26 mouse cellular contexts compared by ENCODE assay signal in genomic region chr2:77303716-77304115, GRCm38 (mm10). TPM values are rescaled to one million over a fixed set of nuclear protein-coding genes. Genes with fewer than 3 reads are reported as not detected.
DNase-seq lines count a peak whose midpoint lies in the region; ATAC-seq and TF ChIP-seq lines count a peak whose summit lies in the region.
"Had no signal": no experiment of that assay in that cellular context is flagged by ENCODE, and none has a peak within 500 bp of the region (broad histone marks: within the 10 kb centered on the region; RNA-seq: fewer than 3 reads in every experiment).

No protein-coding gene starts in this region.

- no peaks in the 10 kb centered on the region for H3K36me3 ChIP-seq in kidney, postnatal 0 days (ENCODE audit: insufficient read depth, low read length)
- H3K36me3 ChIP-seq in embryonic facial prominence, embryonic 10.5 days (replicated peaks): no peaks in the 10 kb centered on the region
- H3K36me3 ChIP-seq: embryonic facial prominence, embryonic 13.5 days; embryonic facial prominence, embryonic 15.5 days; forebrain, embryonic 10.5 days; forebrain, embryonic 15.5 days; G1E had no signal

- WGBS in kidney, postnatal 0 days: 70% methylated on average over 3 of the region's 3 CpGs
- WGBS in embryonic facial prominence, embryonic 10.5 days: 72% methylated on average over 3 of the region's 3 CpGs

- H3K27me3 ChIP-seq in kidney, postnatal 0 days (ENCODE audit: insufficient read depth, low read length): no peaks in the 10 kb centered on the region
- H3K27me3 ChIP-seq in embryonic facial prominence, embryonic 10.5 days (replicated peaks; ENCODE audit: low read depth, poor library complexity, severe bottlenecking): no peaks in the 10 kb centered on the region
- H3K27me3 ChIP-seq: embryonic facial prominence, embryonic 13.5 days; embryonic facial prominence, embryonic 15.5 days; forebrain, embryonic 13.5 days; forebrain, embryonic 15.5 days; Patski had no signal

- no peak overlapping the region for H3K9ac ChIP-seq in kidney, postnatal 0 days (ENCODE audit: low read depth, low read length)
- H3K9ac ChIP-seq: embryonic facial prominence, embryonic 13.5 days; embryonic facial prominence, embryonic 15.5 days; forebrain, embryonic 13.5 days; forebrain, embryonic 15.5 days; forebrain, postnatal 0 days had no signal

- H3K4me2 ChIP-seq in kidney, postnatal 0 days (ENCODE audit: low read length): no peak overlapping the region
- H3K4me2 ChIP-seq: embryonic facial prominence, embryonic 13.5 days; embryonic facial prominence, embryonic 15.5 days; forebrain, embryonic 13.5 days; forebrain, embryonic 15.5 days had no signal

- 0 out of 2 replicates have a peak overlapping the region, but pooled peaks have one; percentile 60 for H3K27ac ChIP-seq in kidney, postnatal 0 days
- 0 out of 2 replicates have a peak overlapping the region, but pooled peaks have one; percentile 30 for H3K27ac ChIP-seq in embryonic facial prominence, embryonic 10.5 days (replicated peaks)
- H3K27ac ChIP-seq: embryonic facial prominence, embryonic 13.5 days; embryonic facial prominence, embryonic 15.5 days; forebrain, embryonic 10.5 days; forebrain, embryonic 13.5 days; forebrain, embryonic 15.5 days had no signal

- no peak for TF ChIP-seq CTCF in kidney, postnatal 0 days (IDR thresholded peaks at IDR 0.05; ENCODE audit: low read depth)

- no peak overlapping the region for H3K4me3 ChIP-seq in kidney, postnatal 0 days (replicated peaks; ENCODE audit: low read depth, low read length)
- no peak overlapping the region for H3K4me3 ChIP-seq in embryonic facial prominence, embryonic 10.5 days
- H3K4me3 ChIP-seq: embryonic facial prominence, embryonic 13.5 days; embryonic facial prominence, embryonic 15.5 days; erythroblast, embryonic 14.5 days; forebrain, embryonic 10.5 days; forebrain, embryonic 13.5 days; forebrain, embryonic 15.5 days had no signal

- no peak for ATAC-seq in kidney, postnatal 0 days (replicated peaks; ENCODE audit: low FRiP score, low read depth)
- ATAC-seq: activated CD4-positive, CD25-positive, alpha-beta regulatory T cell, adult 4 months; forebrain, embryonic 13.5 days; forebrain, embryonic 15.5 days; forebrain, postnatal 0 days; Patski had no signal

- no peak for DNase-seq in kidney, postnatal 0 days (ENCODE audit: low spot score)
- DNase-seq in kidney, adult 11 months: no peak
- DNase-seq in ES-CJ7 (ENCODE audit: low read depth, low spot score): peak; percentile 42
- peak; percentile 69 for DNase-seq in R1 (ENCODE audit: low read depth, low spot score)
- DNase-seq in embryonic facial prominence, embryonic 10.5 days (ENCODE audit: low spot score): no peak
- no peak for DNase-seq in heart, adult 8-10 months (ENCODE audit: low spot score)
- no peak for DNase-seq in ovary, postnatal 10 days (ENCODE audit: low spot score)
- DNase-seq in left cerebral cortex, postnatal 36 days (ENCODE audit: low spot score in 2 of 2): no peak
- DNase-seq: adrenal gland, adult 8-10 months; adrenal gland, postnatal 14 days; adrenal gland, postnatal 36 days; cerebellum, adult 11-12 months; cerebellum, adult 2 months; cerebellum, adult 9-10 months; cerebellum, postnatal 10 days; cerebellum, postnatal 25 days; forebrain, postnatal 0 days had no signal

- intact Hi-C loops in left cerebral cortex, postnatal 36 days (cut with DNase I): no loop called here

- no peaks in the 10 kb centered on the region for H3K4me1 ChIP-seq in kidney, postnatal 0 days (replicated peaks; ENCODE audit: insufficient read depth, low read length)
- H3K4me1 ChIP-seq in embryonic facial prominence, embryonic 10.5 days: no peaks in the 10 kb centered on the region
- H3K4me1 ChIP-seq: embryonic facial prominence, embryonic 13.5 days; embryonic facial prominence, embryonic 15.5 days; forebrain, embryonic 10.5 days; forebrain, embryonic 13.5 days; forebrain, embryonic 15.5 days had no signal

- no peaks in the 10 kb centered on the region for H3K9me3 ChIP-seq in kidney, postnatal 0 days (replicated peaks; ENCODE audit: low read length)
- no peaks in the 10 kb centered on the region for H3K9me3 ChIP-seq in embryonic facial prominence, embryonic 10.5 days
- H3K9me3 ChIP-seq: embryonic facial prominence, embryonic 13.5 days; embryonic facial prominence, embryonic 15.5 days; forebrain, embryonic 10.5 days; forebrain, embryonic 13.5 days; forebrain, embryonic 15.5 days had no signal

RNA-seq across cellular contexts. Expression of gene Sestd1, which starts 23.3 kb away (rescaled TPM):
- polyA plus RNA-seq in kidney, postnatal 0 days (2015; fragmentation: Nextera tagmentation; extraction: Ambion mirVana): 36.8 and 39.4 TPM in 2 replicates
- 23.0 and 25.0 TPM in 2 replicates for polyA plus RNA-seq in embryonic facial prominence, embryonic 10.5 days (2016; fragmentation: Nextera tagmentation; extraction: Ambion mirVana)
- 10 to 100 TPM; 16.3 to 19.4 (median 17.2) TPM for total RNA-seq in heart, adult 8-10 months (2022)
- total RNA-seq in left cerebral cortex, postnatal 36 days (2021): 10 to 100 TPM; 59.5 to 60.0 TPM
- polyA plus RNA-seq: erythroblast, embryonic 14.5 days had no signal

Comparison
In these comparisons a context has a peak if more than half of its experiments do, and no peak if none do; other contexts are left out.
1. DNase-seq: peak in ES-CJ7 (single experiment) and R1 (single experiment); none in kidney, postnatal 0 days (single experiment), kidney, adult 11 months (single experiment), embryonic facial prominence, embryonic 10.5 days (single experiment), heart, adult 8-10 months (single experiment), ovary, postnatal 10 days (single experiment) and left cerebral cortex, postnatal 36 days (0 of 2).